Mouse (Mus musculus) stomach, embryonic 16.5 days (tissue): ENCODE measurements around the gene Zhx3. TPM values are rescaled to one million over a fixed set of nuclear protein-coding genes. Genes with fewer than 3 reads are reported as not detected.

Experiments
- ATAC-seq: fragments of 200-750 bp; cut with Nextera tagmentation; 2 replicates; pipeline ENCODE4 v1.8.0; 2017; ENCODE audit warnings: moderate number of reproducible peaks, moderate TSS enrichment; ENCODE audit not compliant: insufficient read depth, low FRiP score
- H3K27ac ChIP-seq: fragments of 300-500 bp; sonication (generic); 2 replicates; pipeline ENCODE4 v1.5.1; 2014; ENCODE audit warnings: low read length
- H3K27me3 ChIP-seq: fragments of 300-500 bp; sonication (generic); 2 replicates; pipeline ENCODE4 v1.6.1; 2014; ENCODE audit warnings: low read length, control low read depth, mixed read lengths; ENCODE audit not compliant: control insufficient read depth, insufficient read depth
- H3K36me3 ChIP-seq: fragments of 300-500 bp; sonication (generic); 2 replicates; pipeline ENCODE4 v1.6.1; 2014; ENCODE audit warnings: low read length; ENCODE audit not compliant: control insufficient read depth, insufficient read depth
- H3K4me1 ChIP-seq: fragments of 300-500 bp; sonication (generic); 2 replicates; pipeline ENCODE4 v1.6.1; 2014; ENCODE audit warnings: low read length, control low read depth, mixed read lengths; ENCODE audit not compliant: control insufficient read depth, insufficient read depth
- H3K4me2 ChIP-seq: fragments of 300-500 bp; sonication (generic); 2 replicates; pipeline ENCODE4 v1.6.1; 2014; ENCODE audit warnings: low read depth, low read length, mixed read lengths
- H3K4me3 ChIP-seq: fragments of 300-500 bp; sonication (generic); replicated peaks from 2 replicates; pipeline ENCODE4 v1.5.1; 2014; ENCODE audit warnings: mild to moderate bottlenecking, low read length
- H3K9ac ChIP-seq: fragments of 300-500 bp; sonication (generic); 2 replicates; pipeline ENCODE4 v1.6.1; 2014; ENCODE audit warnings: low read length
- H3K9me3 ChIP-seq: fragments of 300-500 bp; sonication (generic); replicated peaks from 2 replicates; pipeline ENCODE4 v1.6.1; 2016; ENCODE audit warnings: low read length, control low read depth; ENCODE audit not compliant: control insufficient read depth
- WGBS: fragments of 180-500 bp; shearing (Covaris S2); extraction: QIAGEN DNeasy Blood & Tissue Kit; methylation state at CpG from one replicate; pipeline ENCODE4 v1.1.7; 2014; 5-methylcytosine and 5-hydroxymethylcytosine counted together
- polyA plus RNA-seq: library from polyadenylated mRNA; unstranded; fragments of >200 nt; fragmentation: Nextera tagmentation; extraction: Ambion mirVana; gene quantifications from 2 replicates; pipeline ENCODE4 v1.2.1, GENCODE M21; 2015

The Zhx3 gene
- polyA plus RNA-seq, 1 experiment from 2014 or later: 10.7 TPM

DNA sequence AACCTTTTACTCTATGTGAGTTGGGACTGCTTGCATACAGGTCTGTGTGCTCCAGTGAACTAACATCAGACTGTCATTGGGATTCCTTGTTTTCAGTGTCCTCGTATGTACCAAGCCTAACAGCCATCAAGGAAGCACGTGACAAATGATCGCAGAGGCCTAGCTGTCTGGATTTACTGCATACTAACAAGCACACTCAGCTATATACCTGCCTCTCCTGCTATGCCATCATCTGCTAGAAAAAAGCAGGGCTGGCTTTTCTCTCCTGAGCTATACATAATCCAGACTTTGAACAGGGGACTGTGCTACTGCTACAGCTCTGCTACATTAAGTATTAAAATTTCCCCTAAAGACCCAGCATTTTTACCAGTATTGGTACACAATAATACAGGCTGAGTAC, 70.5 kb downstream of the Zhx3 start:
- no peaks in the 10 kb centered on the region for H3K9me3 ChIP-seq

DNA sequence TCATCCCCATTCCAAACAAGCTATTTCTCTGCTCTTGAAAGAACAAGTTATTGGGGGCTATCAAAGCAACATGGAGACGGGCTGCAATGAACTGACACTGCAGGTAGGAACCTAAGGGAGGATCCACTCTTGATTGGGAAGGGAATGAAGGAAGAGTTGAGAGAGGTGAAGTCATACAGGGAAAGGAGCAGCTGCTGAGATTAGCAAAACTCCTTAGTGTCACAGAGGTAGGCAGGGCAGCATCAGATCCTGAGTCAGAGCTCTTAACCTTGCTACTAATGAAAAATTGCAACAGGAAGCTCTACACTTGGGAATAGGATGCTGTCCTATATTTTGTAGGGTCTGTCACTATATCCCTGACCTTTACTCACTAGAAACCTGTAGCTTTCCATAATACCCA, 71.8 kb downstream of the Zhx3 start:
- Histone ChIP-seq H3K4me1 (peaks cover 3% of the 10 kb centered on the region; the same call in 1 of the 2 replicates), H3K4me3 (no peak overlapping the region), H3K4me2 (no peak overlapping the region), H3K27ac (no peak overlapping the region), H3K9me3 (no peaks in the 10 kb centered on the region), H3K27me3 (no peaks in the 10 kb centered on the region), H3K9ac (no peak overlapping the region), H3K36me3 (no peaks in the 10 kb centered on the region)
- 85% methylated on average over 1 of the region's 1 CpGs for WGBS
- ATAC-seq: no peak

More for the DNA sequence above, 70.5 kb downstream of the Zhx3 start:
- Histone ChIP-seq H3K36me3 (no peaks in the 10 kb centered on the region), H3K27ac (no peak overlapping the region), H3K4me2 (no peak overlapping the region), H3K27me3 (no peaks in the 10 kb centered on the region), H3K4me1 (peaks cover 3% of the 10 kb centered on the region; the same call in 1 of the 2 replicates), H3K9ac (no peak overlapping the region), H3K4me3 (no peak overlapping the region)
- ATAC-seq: no peak
- WGBS: 77% methylated on average over 3 of the region's 3 CpGs

DNA sequence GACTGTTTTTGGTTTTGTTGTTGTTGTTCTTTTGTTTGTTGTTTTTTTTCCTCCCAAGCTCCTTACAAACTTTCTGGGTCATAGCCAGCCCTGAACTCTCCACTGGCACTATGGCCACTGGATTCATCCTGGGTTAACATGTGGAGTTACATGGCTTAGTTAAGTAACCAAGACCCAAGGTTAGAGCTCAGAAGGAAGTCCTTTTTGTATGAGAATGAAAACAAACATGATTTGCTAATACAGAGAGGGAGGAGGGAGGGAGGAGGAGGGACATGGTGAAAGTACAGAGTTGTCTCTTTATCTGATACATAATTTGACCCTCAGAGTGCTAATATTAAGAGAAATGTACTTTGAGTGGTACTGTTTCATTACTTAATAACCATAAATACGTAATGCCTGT, 74.6 kb downstream of the Zhx3 start:
- Histone ChIP-seq H3K9me3 (no peaks in the 10 kb centered on the region), H3K27me3 (no peaks in the 10 kb centered on the region), H3K4me3 (no peak overlapping the region), H3K36me3 (no peaks in the 10 kb centered on the region), H3K4me1 (no peaks in the 10 kb centered on the region), H3K9ac (no peak overlapping the region), H3K27ac (no peak overlapping the region), H3K4me2 (no peak overlapping the region)
- ATAC-seq: no peak
- 80% methylated on average over 1 of the region's 1 CpGs for WGBS

DNA sequence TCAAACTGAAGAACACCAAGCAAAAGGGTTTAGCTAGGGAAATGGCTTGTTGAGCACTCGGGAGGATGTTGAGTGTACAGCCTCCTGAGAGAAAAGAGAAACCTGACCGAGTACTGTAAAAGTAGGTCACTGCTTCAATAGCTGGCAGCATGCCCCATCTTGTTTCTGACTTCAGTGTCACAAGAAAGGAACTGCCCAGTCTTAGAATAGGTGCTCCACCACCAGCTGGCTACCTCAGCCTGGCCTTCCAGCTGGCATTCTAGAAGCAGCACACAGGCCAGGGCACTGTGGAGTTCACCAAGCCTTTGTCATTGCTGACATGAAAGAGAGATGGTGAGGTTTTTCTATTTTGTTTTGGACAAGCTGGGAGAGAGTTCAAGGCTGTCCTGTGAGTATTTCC, 75.8 kb downstream of the Zhx3 start:
- no peak overlapping the region for H3K9ac ChIP-seq
- no peak overlapping the region for H3K4me3 ChIP-seq
- H3K4me1 ChIP-seq: no peaks in the 10 kb centered on the region
- H3K27ac ChIP-seq: no peak overlapping the region
- H3K27me3 ChIP-seq: no peaks in the 10 kb centered on the region
- H3K36me3 ChIP-seq: no peaks in the 10 kb centered on the region
- no peaks in the 10 kb centered on the region for H3K9me3 ChIP-seq
- 52% methylated on average over 2 of the region's 2 CpGs for WGBS
- no peak for ATAC-seq
- no peak overlapping the region for H3K4me2 ChIP-seq

DNA sequence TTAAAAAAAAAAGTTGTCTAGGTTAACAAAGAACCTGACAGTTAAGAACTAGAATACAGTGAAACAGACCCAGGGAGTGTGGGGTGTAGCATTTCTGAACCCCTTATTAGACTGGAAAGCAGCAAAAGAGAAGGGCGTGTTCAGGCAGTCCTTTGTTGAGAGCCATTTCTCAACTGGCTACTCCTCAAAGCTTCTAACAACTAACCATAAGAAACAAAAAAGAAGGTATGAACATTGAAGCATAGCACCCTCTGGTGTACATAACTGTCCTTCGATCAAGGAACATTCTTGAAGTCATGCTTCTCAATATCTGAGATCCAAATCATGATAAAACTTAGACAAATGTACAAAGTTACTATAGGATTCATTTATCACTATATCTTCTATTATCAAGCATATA, 79.7 kb downstream of the Zhx3 start:
- Histone ChIP-seq H3K27me3 (no peaks in the 10 kb centered on the region), H3K36me3 (no peaks in the 10 kb centered on the region), H3K27ac (no peak overlapping the region), H3K4me1 (no peaks in the 10 kb centered on the region), H3K9ac (no peak overlapping the region), H3K4me2 (no peak overlapping the region), H3K9me3 (no peaks in the 10 kb centered on the region), H3K4me3 (no peak overlapping the region)
- WGBS: 64% methylated on average over 2 of the region's 2 CpGs
- ATAC-seq: no peak

DNA sequence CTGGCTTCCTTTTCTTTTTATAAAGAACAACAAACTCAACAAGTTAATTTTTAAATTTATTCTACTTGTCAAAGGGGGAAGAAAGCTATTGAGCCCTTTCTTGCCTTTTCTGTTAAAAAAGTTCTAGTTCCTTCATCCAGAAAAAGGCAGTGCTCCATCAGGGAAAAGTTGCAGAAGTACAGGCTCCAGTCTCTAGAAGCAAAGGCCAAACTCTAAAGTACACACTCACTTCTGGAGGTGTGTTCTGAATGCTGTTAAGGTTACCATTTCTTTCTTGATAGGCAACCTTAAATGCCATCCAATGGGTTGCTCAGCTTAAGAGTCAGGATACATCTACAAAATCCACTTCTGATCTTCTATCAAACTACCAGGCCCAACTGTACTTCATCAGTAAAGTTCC, 83.1 kb downstream of the Zhx3 start:
- Histone ChIP-seq H3K27ac (no peak overlapping the region), H3K9ac (no peak overlapping the region), H3K4me1 (no peaks in the 10 kb centered on the region), H3K4me2 (no peak overlapping the region), H3K4me3 (no peak overlapping the region), H3K36me3 (no peaks in the 10 kb centered on the region), H3K9me3 (no peaks in the 10 kb centered on the region), H3K27me3 (no peaks in the 10 kb centered on the region)
- ATAC-seq: no peak

DNA sequence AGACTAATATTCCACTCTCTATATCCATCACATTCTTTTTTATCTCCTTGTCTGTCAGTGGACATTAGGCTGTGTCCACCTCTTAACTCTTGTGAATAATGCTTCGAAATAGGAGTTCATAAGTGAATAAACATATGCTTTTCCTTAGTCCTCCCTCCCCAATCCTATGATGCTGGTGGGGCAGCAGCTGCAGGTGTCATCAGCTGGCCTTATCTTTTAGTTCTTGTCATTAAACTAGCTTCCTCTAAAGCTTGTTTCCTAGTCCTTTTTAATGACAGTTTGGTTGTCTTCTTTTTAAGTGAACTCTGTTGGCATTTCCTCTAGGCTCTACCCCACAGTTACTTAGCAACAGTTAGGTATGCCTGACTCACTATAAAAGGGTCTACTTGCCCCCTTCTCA, 83.8 kb downstream of the Zhx3 start:
- no peaks in the 10 kb centered on the region for H3K4me1 ChIP-seq
- no peak overlapping the region for H3K9ac ChIP-seq
- H3K9me3 ChIP-seq: no peaks in the 10 kb centered on the region
- no peak overlapping the region for H3K4me3 ChIP-seq
- ATAC-seq: no peak
- no peak overlapping the region for H3K4me2 ChIP-seq
- H3K27me3 ChIP-seq: no peaks in the 10 kb centered on the region
- H3K27ac ChIP-seq: no peak overlapping the region
- H3K36me3 ChIP-seq: no peaks in the 10 kb centered on the region
- WGBS: 64% methylated on average over 1 of the region's 1 CpGs

DNA sequence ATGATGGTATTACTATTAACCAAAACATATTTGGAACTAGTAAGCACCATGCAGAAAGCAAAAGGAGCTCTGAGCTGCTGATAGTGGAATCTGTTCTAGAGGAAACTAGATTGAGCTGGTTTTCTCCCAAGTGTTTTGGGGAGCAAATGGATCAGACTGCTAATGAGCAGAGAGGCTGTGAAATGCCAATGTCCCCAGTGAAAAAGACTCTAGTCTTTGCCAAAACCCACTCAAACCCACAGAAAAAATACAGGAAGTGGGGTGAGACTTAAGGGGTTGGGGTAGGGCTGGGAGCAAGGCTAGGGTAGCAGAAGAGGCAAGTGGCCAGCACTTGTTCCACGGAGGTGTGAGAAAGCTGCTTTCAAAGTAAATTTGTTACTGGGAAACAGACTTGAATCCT, 86.5 kb downstream of the Zhx3 start:
- Histone ChIP-seq H3K9ac (no peak overlapping the region), H3K4me3 (no peak overlapping the region), H3K27me3 (no peaks in the 10 kb centered on the region), H3K9me3 (no peaks in the 10 kb centered on the region), H3K4me2 (no peak overlapping the region), H3K4me1 (no peaks in the 10 kb centered on the region), H3K27ac (no peak overlapping the region), H3K36me3 (no peaks in the 10 kb centered on the region)
- ATAC-seq: no peak
- WGBS: 65% methylated on average over 1 of the region's 1 CpGs

DNA sequence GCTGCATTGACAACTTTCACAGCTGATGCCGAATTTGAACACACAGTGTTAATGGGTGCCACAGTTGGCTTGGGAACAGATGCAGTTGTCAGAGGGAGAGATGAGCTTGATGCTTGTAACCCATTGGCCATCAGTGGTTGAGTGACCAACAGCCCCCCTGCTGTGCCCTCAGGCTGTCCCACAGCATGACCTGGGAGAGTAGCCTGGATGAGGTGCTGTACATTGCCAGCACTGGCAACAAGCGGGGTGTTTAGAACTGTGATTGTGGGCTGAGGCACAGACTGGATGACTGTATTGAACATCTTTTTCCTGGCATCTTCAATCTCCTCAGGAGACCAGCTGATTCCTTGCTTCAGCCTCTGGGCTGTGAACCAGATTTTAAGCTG, 92.0 kb downstream of the Zhx3 start:
- Histone ChIP-seq H3K4me3 (no peak overlapping the region), H3K9ac (no peak overlapping the region), H3K4me1 (no peaks in the 10 kb centered on the region), H3K27ac (no peak overlapping the region), H3K27me3 (no peaks in the 10 kb centered on the region), H3K4me2 (no peak overlapping the region), H3K9me3 (no peaks in the 10 kb centered on the region), H3K36me3 (no peaks in the 10 kb centered on the region)
- WGBS: 95% methylated on average over 2 of the region's 2 CpGs
- ATAC-seq: no peak
